Mouse (Mus musculus): ENCODE results near the gene 4930451I11Rik. TPM values are rescaled to one million over a fixed set of nuclear protein-coding genes. Genes with fewer than 3 reads are reported as not detected.

Gene 4930451I11Rik
- polyA plus RNA-seq, 1 experiment: not detected

- H3K27ac ChIP-seq (ENCODE audit: control insufficient read depth, insufficient read depth, low read depth, low read length, poor library complexity): no peak overlapping the region
Measured at GRCm38 (mm10) chr7:126802134-126802889, 29.1 kb downstream of the 4930451I11Rik start.

GRCm38 (mm10) chr7:126801057-126801422 is 30.4 kb downstream of the 4930451I11Rik start:
- TF ChIP-seq CTCF (IDR thresholded peaks at IDR 0.05; ENCODE audit: control insufficient read depth, insufficient read depth, low read length) (no peak), POLR2A (IDR thresholded peaks at IDR 0.05; ENCODE audit: borderline replicate concordance, control insufficient read depth, low read depth, low read length) (no peak)
- no peak overlapping the region for H3K27ac ChIP-seq (ENCODE audit: control insufficient read depth, insufficient read depth, low read depth, low read length, poor library complexity)
- peaks cover 2% of the 10 kb centered on the region; the same call in 1 of the 2 replicates for H3K4me1 ChIP-seq (ENCODE audit: control insufficient read depth, insufficient read depth, low read length)
- no peak overlapping the region for H3K4me3 ChIP-seq (replicated peaks; ENCODE audit: control insufficient read depth, low read depth, low read length)
- WGBS: 91% methylated on average over 16 of the region's 16 CpGs

More at GRCm38 (mm10) chr7:126802134-126802889, 29.1 kb downstream of the 4930451I11Rik start:
- Histone ChIP-seq H3K4me3 (replicated peaks; ENCODE audit: control insufficient read depth, low read depth, low read length) (no peak overlapping the region), H3K4me1 (ENCODE audit: control insufficient read depth, insufficient read depth, low read length) (peaks cover 2% of the 10 kb centered on the region; the same call in 1 of the 2 replicates)
- WGBS: 83% methylated on average over 11 of the region's 11 CpGs
- TF ChIP-seq POLR2A (IDR thresholded peaks at IDR 0.05; ENCODE audit: borderline replicate concordance, control insufficient read depth, low read depth, low read length): no peak
- no peak for TF ChIP-seq CTCF (IDR thresholded peaks at IDR 0.05; ENCODE audit: control insufficient read depth, insufficient read depth, low read length)

- TF ChIP-seq POLR2A (IDR thresholded peaks at IDR 0.05; ENCODE audit: borderline replicate concordance, control insufficient read depth, low read depth, low read length): no peak
- TF ChIP-seq CTCF (IDR thresholded peaks at IDR 0.05; ENCODE audit: control insufficient read depth, insufficient read depth, low read length): no peak
- 69% methylated on average over 5 of the region's 5 CpGs for WGBS
- peak overlapping the region; percentile 95 for H3K27ac ChIP-seq (ENCODE audit: control insufficient read depth, insufficient read depth, low read depth, low read length, poor library complexity)
Measured at GRCm38 (mm10) chr7:126800269-126801056, 31.0 kb downstream of the 4930451I11Rik start.

GRCm38 (mm10) chr7:126799468-126800268 is 31.8 kb downstream of the 4930451I11Rik start:
- Histone ChIP-seq H3K27ac (ENCODE audit: control insufficient read depth, insufficient read depth, low read depth, low read length, poor library complexity) (peak overlapping the region; percentile 95), H3K4me3 (replicated peaks; ENCODE audit: control insufficient read depth, low read depth, low read length) (peak overlapping the region; percentile 86), H3K4me1 (ENCODE audit: control insufficient read depth, insufficient read depth, low read length) (peaks cover 2% of the 10 kb centered on the region; the same call in 1 of the 2 replicates)
- WGBS: 5% methylated on average over 38 of the region's 38 CpGs
- TF ChIP-seq CTCF (IDR thresholded peaks at IDR 0.05; ENCODE audit: control insufficient read depth, insufficient read depth, low read length): 0 out of 2 replicates have a peak, but pooled peaks have one; percentile 33
- peak; percentile 76 for TF ChIP-seq POLR2A (IDR thresholded peaks at IDR 0.05; ENCODE audit: borderline replicate concordance, control insufficient read depth, low read depth, low read length)

More at GRCm38 (mm10) chr7:126800269-126801056, 31.0 kb downstream of the 4930451I11Rik start:
- H3K4me1 ChIP-seq (ENCODE audit: control insufficient read depth, insufficient read depth, low read length): peaks cover 2% of the 10 kb centered on the region; the same call in 1 of the 2 replicates
- no peak overlapping the region for H3K4me3 ChIP-seq (replicated peaks; ENCODE audit: control insufficient read depth, low read depth, low read length)

GRCm38 (mm10) chr7:126799050-126799467 is 32.4 kb downstream of the 4930451I11Rik start:
- Histone ChIP-seq H3K27ac (ENCODE audit: control insufficient read depth, insufficient read depth, low read depth, low read length, poor library complexity) (peak overlapping the region; percentile 97), H3K4me3 (replicated peaks; ENCODE audit: control insufficient read depth, low read depth, low read length) (peak overlapping the region; percentile 86), H3K4me1 (ENCODE audit: control insufficient read depth, insufficient read depth, low read length) (peaks cover 2% of the 10 kb centered on the region; the same call in 1 of the 2 replicates)
- TF ChIP-seq POLR2A (IDR thresholded peaks at IDR 0.05; ENCODE audit: borderline replicate concordance, control insufficient read depth, low read depth, low read length): peak; percentile 92
- TF ChIP-seq CTCF (IDR thresholded peaks at IDR 0.05; ENCODE audit: control insufficient read depth, insufficient read depth, low read length): 0 out of 2 replicates have a peak, but pooled peaks have one; percentile 2
- WGBS: under 1% methylated on average over 36 of the region's 36 CpGs

- 1% methylated on average over 40 of the region's 40 CpGs for WGBS
- peak overlapping the region; percentile 97 for H3K27ac ChIP-seq (ENCODE audit: control insufficient read depth, insufficient read depth, low read depth, low read length, poor library complexity)
- peaks cover 2% of the 10 kb centered on the region; the same call in 1 of the 2 replicates for H3K4me1 ChIP-seq (ENCODE audit: control insufficient read depth, insufficient read depth, low read length)
- peak overlapping the region; percentile 86 for H3K4me3 ChIP-seq (replicated peaks; ENCODE audit: control insufficient read depth, low read depth, low read length)
- TF ChIP-seq POLR2A (IDR thresholded peaks at IDR 0.05; ENCODE audit: borderline replicate concordance, control insufficient read depth, low read depth, low read length) (no peak), CTCF (IDR thresholded peaks at IDR 0.05; ENCODE audit: control insufficient read depth, insufficient read depth, low read length) (no peak)
Measured at GRCm38 (mm10) chr7:126798127-126799049, 33.1 kb downstream of the 4930451I11Rik start.

Measured in bone marrow, adult 2 months (tissue).